Mouse (Mus musculus): ENCODE results near the gene Sparc. TPM values are rescaled to one million over a fixed set of nuclear protein-coding genes. Genes with fewer than 3 reads are reported as not detected.

The Sparc gene
- polyA plus RNA-seq, 1 experiment from 2014 or later: 272 TPM

DNA sequence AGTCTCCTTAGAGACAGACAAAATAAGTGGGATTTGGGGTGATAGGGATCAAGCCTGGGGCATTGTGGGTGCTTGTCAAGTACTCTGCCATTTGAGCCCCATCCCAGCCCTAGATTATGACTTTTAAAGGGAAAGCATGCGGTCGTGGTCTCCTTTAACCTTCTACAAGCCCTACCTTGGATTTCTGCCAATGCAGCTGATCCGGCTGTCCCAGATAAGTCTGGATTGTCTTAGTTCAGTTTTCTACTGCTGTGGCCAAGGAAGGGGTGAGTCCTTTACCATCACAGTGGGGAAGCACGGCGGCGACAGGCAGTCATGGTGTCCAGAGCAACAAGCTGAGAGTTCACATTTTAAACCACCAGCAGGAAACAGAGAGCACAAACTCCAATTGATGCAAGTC is 42.1 kb downstream of the Sparc start:
- WGBS (ENCODE audit: insufficient replicate concordance): 52% methylated on average over 6 of the region's 6 CpGs
- TF ChIP-seq CTCF (IDR thresholded peaks at IDR 0.05; ENCODE audit: low read depth) (no peak), EP300 (IDR thresholded peaks at IDR 0.05; ENCODE audit: low read depth) (no peak)
- Histone ChIP-seq H3K4me2 (ENCODE audit: low read depth, low read length) (no peak overlapping the region), H3K27me3 (ENCODE audit: insufficient read depth, low read length) (no peaks in the 10 kb centered on the region), H3K36me3 (replicated peaks; ENCODE audit: insufficient read depth, low read length) (no peaks in the 10 kb centered on the region), H3K4me3 (ENCODE audit: low read depth, low read length) (no peak overlapping the region), H3K27ac (ENCODE audit: low read depth) (no peak overlapping the region), H3K9me3 (ENCODE audit: low read length) (no peaks in the 10 kb centered on the region), H3K4me1 (ENCODE audit: insufficient read depth) (no peaks in the 10 kb centered on the region), H3K9ac (replicated peaks) (no peak overlapping the region)
- no peak for ATAC-seq
- no peak for DNase-seq

DNA sequence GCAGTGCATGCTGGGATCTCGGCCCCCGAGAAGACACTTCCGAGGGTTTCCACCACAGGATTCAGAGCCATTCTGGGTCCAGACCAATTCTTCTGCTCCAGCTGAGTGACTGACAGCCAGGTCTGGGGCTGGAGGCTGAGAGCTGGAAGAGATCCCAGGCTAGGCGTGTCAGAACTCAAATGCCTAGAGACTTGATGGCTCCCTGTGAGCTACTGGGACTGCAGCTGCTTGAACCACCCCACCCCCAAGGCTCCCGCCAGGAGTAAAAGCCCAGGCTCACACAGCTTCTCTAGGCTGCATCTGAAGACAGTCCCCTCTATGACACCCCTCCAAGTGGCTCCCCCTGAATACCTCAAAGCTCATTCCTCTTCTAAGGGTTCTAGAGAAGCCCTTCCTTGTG is 44.6 kb downstream of the Sparc start:
- DNase-seq (no peak), ATAC-seq (no peak)
- WGBS (ENCODE audit: insufficient replicate concordance): 64% methylated on average over 5 of the region's 5 CpGs

DNA sequence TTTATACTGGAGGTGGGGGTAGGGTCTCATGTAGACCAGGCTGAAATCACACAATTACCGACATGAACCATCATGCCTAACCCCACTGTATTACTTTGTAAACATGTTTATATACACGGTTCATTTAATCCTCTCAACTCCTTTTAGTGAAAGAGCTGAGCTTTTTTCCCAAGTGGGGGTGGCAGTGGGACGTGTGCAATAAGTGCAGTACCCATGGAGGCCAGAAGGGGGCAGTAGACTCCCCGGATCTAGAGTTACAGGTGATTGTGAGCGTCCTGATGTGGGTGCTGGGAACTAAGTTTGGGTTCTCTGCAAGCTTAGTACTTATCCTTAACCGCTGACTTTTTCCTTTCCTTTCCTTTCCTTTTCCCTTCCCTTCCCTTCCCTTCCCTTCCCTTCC is 49.1 kb downstream of the Sparc start:
- Histone ChIP-seq H3K4me1 (ENCODE audit: insufficient read depth) (no peaks in the 10 kb centered on the region), H3K27me3 (ENCODE audit: insufficient read depth, low read length) (no peaks in the 10 kb centered on the region), H3K36me3 (replicated peaks; ENCODE audit: insufficient read depth, low read length) (no peaks in the 10 kb centered on the region), H3K9me3 (ENCODE audit: low read length) (no peaks in the 10 kb centered on the region), H3K4me2 (ENCODE audit: low read depth, low read length) (no peak overlapping the region), H3K9ac (replicated peaks) (no peak overlapping the region), H3K4me3 (ENCODE audit: low read depth, low read length) (no peak overlapping the region), H3K27ac (ENCODE audit: low read depth) (no peak overlapping the region)
- ATAC-seq (no peak), DNase-seq (peak; percentile 36)
- TF ChIP-seq CTCF (IDR thresholded peaks at IDR 0.05; ENCODE audit: low read depth) (peak; percentile 74), EP300 (IDR thresholded peaks at IDR 0.05; ENCODE audit: low read depth) (no peak)
- WGBS (ENCODE audit: insufficient replicate concordance): 53% methylated on average over 6 of the region's 6 CpGs

More for the DNA sequence above, 44.6 kb downstream of the Sparc start:
- Histone ChIP-seq H3K4me1 (ENCODE audit: insufficient read depth) (no peaks in the 10 kb centered on the region), H3K27ac (ENCODE audit: low read depth) (no peak overlapping the region), H3K9me3 (ENCODE audit: low read length) (no peaks in the 10 kb centered on the region), H3K27me3 (ENCODE audit: insufficient read depth, low read length) (no peaks in the 10 kb centered on the region), H3K4me3 (ENCODE audit: low read depth, low read length) (no peak overlapping the region), H3K36me3 (replicated peaks; ENCODE audit: insufficient read depth, low read length) (no peaks in the 10 kb centered on the region), H3K9ac (replicated peaks) (no peak overlapping the region), H3K4me2 (ENCODE audit: low read depth, low read length) (no peak overlapping the region)
- TF ChIP-seq CTCF (IDR thresholded peaks at IDR 0.05; ENCODE audit: low read depth) (no peak), EP300 (IDR thresholded peaks at IDR 0.05; ENCODE audit: low read depth) (no peak)

DNA sequence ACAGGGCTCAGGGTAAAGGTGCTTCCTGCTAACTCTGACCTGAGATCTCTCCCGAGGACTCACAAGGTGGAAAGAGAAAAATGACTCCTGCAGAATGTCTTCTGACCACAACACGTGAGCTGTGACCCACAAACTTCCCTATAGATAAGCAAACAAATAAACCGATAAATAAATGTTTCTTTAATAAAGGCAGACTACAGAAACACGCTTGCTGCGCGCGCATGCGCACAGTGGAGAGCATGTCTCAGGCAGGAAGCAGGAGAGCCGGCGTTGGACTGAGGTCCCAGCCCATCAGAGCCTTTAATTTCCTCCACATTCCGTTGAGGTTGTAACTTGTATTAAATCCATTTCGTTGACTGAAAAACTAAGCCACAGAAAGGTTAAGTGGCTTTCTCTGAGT is 49.6 kb downstream of the Sparc start:
- Histone ChIP-seq H3K4me3 (ENCODE audit: low read depth, low read length) (no peak overlapping the region), H3K4me1 (ENCODE audit: insufficient read depth) (no peaks in the 10 kb centered on the region), H3K36me3 (replicated peaks; ENCODE audit: insufficient read depth, low read length) (no peaks in the 10 kb centered on the region), H3K9me3 (ENCODE audit: low read length) (no peaks in the 10 kb centered on the region), H3K9ac (replicated peaks) (no peak overlapping the region), H3K27me3 (ENCODE audit: insufficient read depth, low read length) (no peaks in the 10 kb centered on the region), H3K4me2 (ENCODE audit: low read depth, low read length) (no peak overlapping the region), H3K27ac (ENCODE audit: low read depth) (no peak overlapping the region)
- 68% methylated on average over 12 of the region's 12 CpGs for WGBS (ENCODE audit: insufficient replicate concordance)
- no peak for ATAC-seq
- no peak for TF ChIP-seq CTCF (IDR thresholded peaks at IDR 0.05; ENCODE audit: low read depth)
- no peak for TF ChIP-seq EP300 (IDR thresholded peaks at IDR 0.05; ENCODE audit: low read depth)
- DNase-seq: no peak

DNA sequence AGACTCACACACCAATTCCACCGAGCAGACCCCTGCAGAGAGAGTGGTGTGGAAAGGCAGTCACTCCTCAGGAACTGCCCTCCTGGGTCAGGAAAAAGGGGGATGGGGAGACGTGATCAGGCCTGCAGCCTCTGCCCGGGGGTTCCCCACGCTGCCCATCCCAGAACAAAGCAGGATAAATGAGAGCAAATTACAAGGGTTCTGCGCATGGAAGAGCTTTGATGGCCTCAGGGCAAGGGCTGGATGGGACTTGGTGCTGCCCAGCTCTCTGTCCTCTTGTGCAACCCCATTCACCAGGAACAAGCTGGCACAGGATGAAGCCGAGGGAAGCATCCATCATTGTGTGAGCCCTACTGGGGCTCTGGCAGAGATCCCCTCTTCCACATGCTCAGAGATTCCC is 51.0 kb downstream of the Sparc start:
- no peak overlapping the region for H3K9ac ChIP-seq (replicated peaks)
- H3K27ac ChIP-seq (ENCODE audit: low read depth): no peak overlapping the region
- H3K4me3 ChIP-seq (ENCODE audit: low read depth, low read length): no peak overlapping the region
- ATAC-seq: no peak
- no peak overlapping the region for H3K4me2 ChIP-seq (ENCODE audit: low read depth, low read length)
- TF ChIP-seq EP300 (IDR thresholded peaks at IDR 0.05; ENCODE audit: low read depth) (no peak), CTCF (IDR thresholded peaks at IDR 0.05; ENCODE audit: low read depth) (no peak)
- no peaks in the 10 kb centered on the region for H3K9me3 ChIP-seq (ENCODE audit: low read length)
- no peaks in the 10 kb centered on the region for H3K36me3 ChIP-seq (replicated peaks; ENCODE audit: insufficient read depth, low read length)
- 64% methylated on average over 6 of the region's 6 CpGs for WGBS (ENCODE audit: insufficient replicate concordance)
- H3K4me1 ChIP-seq (ENCODE audit: insufficient read depth): no peaks in the 10 kb centered on the region
- H3K27me3 ChIP-seq (ENCODE audit: insufficient read depth, low read length): no peaks in the 10 kb centered on the region
- no peak for DNase-seq

DNA sequence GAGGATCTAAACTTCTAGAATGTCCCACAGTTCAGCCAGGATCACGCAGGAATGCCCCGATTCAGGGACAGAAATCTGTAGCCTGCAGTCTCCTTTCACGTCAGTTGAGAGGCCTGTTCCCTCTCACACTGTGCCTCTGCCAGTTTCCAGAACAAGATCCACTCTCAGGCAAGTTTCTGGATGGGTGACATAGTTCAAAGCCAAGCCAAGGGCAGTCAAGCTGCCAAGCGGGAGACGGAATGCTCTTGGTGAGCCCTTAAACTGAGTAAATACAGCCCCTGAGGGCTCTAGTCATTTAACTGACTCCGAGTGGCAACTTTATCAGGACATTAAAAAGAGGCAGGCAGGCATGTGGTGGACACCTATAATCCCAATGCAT is 53.9 kb downstream of the Sparc start:
- no peak overlapping the region for H3K27ac ChIP-seq (ENCODE audit: low read depth)
- H3K36me3 ChIP-seq (replicated peaks; ENCODE audit: insufficient read depth, low read length): no peaks in the 10 kb centered on the region
- TF ChIP-seq CTCF (IDR thresholded peaks at IDR 0.05; ENCODE audit: low read depth) (no peak), EP300 (IDR thresholded peaks at IDR 0.05; ENCODE audit: low read depth) (no peak)
- DNase-seq (no peak), ATAC-seq (no peak)
- H3K4me2 ChIP-seq (ENCODE audit: low read depth, low read length): no peak overlapping the region
- H3K4me3 ChIP-seq (ENCODE audit: low read depth, low read length): no peak overlapping the region
- H3K4me1 ChIP-seq (ENCODE audit: insufficient read depth): no peaks in the 10 kb centered on the region
- WGBS (ENCODE audit: insufficient replicate concordance): 58% methylated on average over 6 of the region's 6 CpGs
- H3K9ac ChIP-seq (replicated peaks): no peak overlapping the region
- H3K27me3 ChIP-seq (ENCODE audit: insufficient read depth, low read length): no peaks in the 10 kb centered on the region
- H3K9me3 ChIP-seq (ENCODE audit: low read length): no peaks in the 10 kb centered on the region

All from liver, postnatal 0 days (tissue).